Mouse (Mus musculus) stomach, embryonic 15.5 days (tissue): ENCODE measurements at regions not wholly inside any gene's neighbourhood (a gene's known extent, or its start where the extent isn't known, plus 50 kb on each side); places are given as distances from the start of the nearest gene placed in this dataset.

ENCODE experiments used
- ATAC-seq: fragments of 200-750 bp; cut with Nextera tagmentation; 2 replicates; pipeline ENCODE4 v1.8.0; 2017; ENCODE audit warnings: low read depth, moderate number of reproducible peaks, moderate TSS enrichment; ENCODE audit not compliant: insufficient read depth, low FRiP score
- H3K27ac ChIP-seq: fragments of 300-500 bp; sonication (generic); 2 replicates; pipeline ENCODE4 v1.5.1; 2015; ENCODE audit warnings: mild to moderate bottlenecking, inconsistent platforms
- H3K27me3 ChIP-seq: fragments of 300-500 bp; sonication (generic); replicated peaks from 2 replicates; pipeline ENCODE4 v1.6.1; 2015; ENCODE audit warnings: inconsistent platforms
- H3K36me3 ChIP-seq: fragments of 300-500 bp; sonication (generic); 2 replicates; pipeline ENCODE4 v1.6.1; 2015; ENCODE audit warnings: inconsistent platforms
- H3K4me1 ChIP-seq: fragments of 300-500 bp; sonication (generic); 2 replicates; pipeline ENCODE4 v1.6.1; 2015; ENCODE audit warnings: inconsistent platforms
- H3K4me2 ChIP-seq: fragments of 300-500 bp; sonication (generic); 2 replicates; pipeline ENCODE4 v1.6.1; 2015; ENCODE audit warnings: mild to moderate bottlenecking, inconsistent platforms
- H3K4me3 ChIP-seq: fragments of 300-500 bp; sonication (generic); replicated peaks from 2 replicates; pipeline ENCODE4 v1.5.1; 2015; ENCODE audit warnings: inconsistent platforms
- H3K9ac ChIP-seq: fragments of 300-500 bp; sonication (generic); 2 replicates; pipeline ENCODE4 v1.6.1; 2015; ENCODE audit warnings: inconsistent platforms
- H3K9me3 ChIP-seq: fragments of 300-500 bp; sonication (generic); 2 replicates; pipeline ENCODE4 v1.6.1; 2016; ENCODE audit warnings: inconsistent platforms
- WGBS: fragments of 180-500 bp; shearing (Covaris S2); methylation state at CpG from one replicate; pipeline ENCODE4 v1.1.7; 2015; 5-methylcytosine and 5-hydroxymethylcytosine counted together

GRCm38 (mm10) chr15:11590542-11591116, 191.2 kb upstream of the Tars start:
- WGBS: 30% methylated on average over 9 of the region's 9 CpGs
- no peak overlapping the region for H3K4me2 ChIP-seq

GRCm38 (mm10) chr15:11589795-11590194, 190.3 kb upstream of the Tars start:
- WGBS: 46% methylated on average over 7 of the region's 7 CpGs
- H3K4me1 ChIP-seq: no peaks in the 10 kb centered on the region
- no peak overlapping the region for H3K27ac ChIP-seq
- no peaks in the 10 kb centered on the region for H3K9me3 ChIP-seq
- H3K36me3 ChIP-seq: no peaks in the 10 kb centered on the region
- H3K27me3 ChIP-seq: no peaks in the 10 kb centered on the region
- ATAC-seq: no peak
- H3K4me3 ChIP-seq: no peak overlapping the region
- no peak overlapping the region for H3K4me2 ChIP-seq
- no peak overlapping the region for H3K9ac ChIP-seq

More at GRCm38 (mm10) chr15:11590542-11591116, 191.2 kb upstream of the Tars start:
- Histone ChIP-seq H3K27me3 (no peaks in the 10 kb centered on the region), H3K9me3 (no peaks in the 10 kb centered on the region), H3K36me3 (no peaks in the 10 kb centered on the region), H3K4me3 (no peak overlapping the region), H3K9ac (no peak overlapping the region), H3K27ac (no peak overlapping the region), H3K4me1 (no peaks in the 10 kb centered on the region)
- ATAC-seq: no peak

GRCm38 (mm10) chr15:11586384-11586783, 186.9 kb upstream of the Tars start:
- Histone ChIP-seq H3K36me3 (no peaks in the 10 kb centered on the region), H3K27me3 (no peaks in the 10 kb centered on the region), H3K9ac (no peak overlapping the region), H3K27ac (no peak overlapping the region), H3K4me2 (no peak overlapping the region), H3K4me3 (no peak overlapping the region), H3K4me1 (no peaks in the 10 kb centered on the region), H3K9me3 (no peaks in the 10 kb centered on the region)
- ATAC-seq: no peak
- 80% methylated on average over 2 of the region's 2 CpGs for WGBS

- Histone ChIP-seq H3K4me3 (no peak overlapping the region), H3K9me3 (no peaks in the 10 kb centered on the region), H3K9ac (no peak overlapping the region), H3K27ac (no peak overlapping the region), H3K36me3 (no peaks in the 10 kb centered on the region), H3K4me2 (no peak overlapping the region), H3K27me3 (no peaks in the 10 kb centered on the region), H3K4me1 (no peaks in the 10 kb centered on the region)
- 88% methylated on average over 2 of the region's 2 CpGs for WGBS
- ATAC-seq: no peak
These were observed 184.7 kb upstream of the Tars start for GRCm38 (mm10) chr15:11584155-11584554.

GRCm38 (mm10) chr15:11578331-11578730, 178.9 kb upstream of the Tars start:
- no peaks in the 10 kb centered on the region for H3K4me1 ChIP-seq
- WGBS: 81% methylated on average over 1 of the region's 1 CpGs
- no peak overlapping the region for H3K9ac ChIP-seq
- ATAC-seq: no peak
- no peaks in the 10 kb centered on the region for H3K9me3 ChIP-seq
- no peaks in the 10 kb centered on the region for H3K36me3 ChIP-seq
- H3K27ac ChIP-seq: no peak overlapping the region
- H3K27me3 ChIP-seq: no peaks in the 10 kb centered on the region
- H3K4me3 ChIP-seq: no peak overlapping the region
- no peak overlapping the region for H3K4me2 ChIP-seq

GRCm38 (mm10) chr15:11574359-11574758, 174.9 kb upstream of the Tars start:
- H3K27ac ChIP-seq: no peak overlapping the region
- no peaks in the 10 kb centered on the region for H3K27me3 ChIP-seq
- no peak overlapping the region for H3K9ac ChIP-seq
- no peak for ATAC-seq
- H3K4me3 ChIP-seq: no peak overlapping the region
- H3K9me3 ChIP-seq: no peaks in the 10 kb centered on the region
- 62% methylated on average over 2 of the region's 2 CpGs for WGBS
- no peak overlapping the region for H3K4me2 ChIP-seq
- H3K4me1 ChIP-seq: no peaks in the 10 kb centered on the region
- no peaks in the 10 kb centered on the region for H3K36me3 ChIP-seq

- H3K4me3 ChIP-seq: no peak overlapping the region
- no peak for ATAC-seq
- 81% methylated on average over 2 of the region's 2 CpGs for WGBS
These were observed 174.0 kb upstream of the Tars start for GRCm38 (mm10) chr15:11573496-11573895.

GRCm38 (mm10) chr15:11572063-11572462, 172.6 kb upstream of the Tars start:
- Histone ChIP-seq H3K27ac (no peak overlapping the region), H3K4me2 (no peak overlapping the region), H3K36me3 (no peaks in the 10 kb centered on the region), H3K9ac (no peak overlapping the region), H3K27me3 (no peaks in the 10 kb centered on the region), H3K9me3 (no peaks in the 10 kb centered on the region), H3K4me1 (no peaks in the 10 kb centered on the region), H3K4me3 (no peak overlapping the region)
- WGBS: 82% methylated on average over 4 of the region's 4 CpGs
- no peak for ATAC-seq

More at GRCm38 (mm10) chr15:11573496-11573895, 174.0 kb upstream of the Tars start:
- Histone ChIP-seq H3K27ac (no peak overlapping the region), H3K4me2 (no peak overlapping the region), H3K27me3 (no peaks in the 10 kb centered on the region), H3K9me3 (no peaks in the 10 kb centered on the region), H3K9ac (no peak overlapping the region), H3K36me3 (no peaks in the 10 kb centered on the region), H3K4me1 (no peaks in the 10 kb centered on the region)

- H3K9me3 ChIP-seq: no peaks in the 10 kb centered on the region
- no peak overlapping the region for H3K9ac ChIP-seq
- 30% methylated on average over 10 of the region's 10 CpGs for WGBS
- ATAC-seq: no peak
- H3K27ac ChIP-seq: 0 out of 2 replicates have a peak overlapping the region, but pooled peaks have one; percentile 2
- no peaks in the 10 kb centered on the region for H3K4me1 ChIP-seq
- H3K36me3 ChIP-seq: no peaks in the 10 kb centered on the region
- no peak overlapping the region for H3K4me3 ChIP-seq
- no peak overlapping the region for H3K4me2 ChIP-seq
- no peaks in the 10 kb centered on the region for H3K27me3 ChIP-seq
These were observed 166.1 kb upstream of the Tars start for GRCm38 (mm10) chr15:11565503-11566031.

- no peaks in the 10 kb centered on the region for H3K4me1 ChIP-seq
- H3K27me3 ChIP-seq: no peaks in the 10 kb centered on the region
- no peak overlapping the region for H3K9ac ChIP-seq
- no peak overlapping the region for H3K4me2 ChIP-seq
- no peak overlapping the region for H3K27ac ChIP-seq
- H3K36me3 ChIP-seq: no peaks in the 10 kb centered on the region
- H3K4me3 ChIP-seq: no peak overlapping the region
- 32% methylated on average over 2 of the region's 2 CpGs for WGBS
- H3K9me3 ChIP-seq: no peaks in the 10 kb centered on the region
- ATAC-seq: no peak
These were observed 153.1 kb upstream of the Tars start for GRCm38 (mm10) chr15:11552568-11552967.

- 73% methylated on average over 1 of the region's 1 CpGs for WGBS
- no peaks in the 10 kb centered on the region for H3K27me3 ChIP-seq
- no peaks in the 10 kb centered on the region for H3K4me1 ChIP-seq
- no peak for ATAC-seq
- no peaks in the 10 kb centered on the region for H3K36me3 ChIP-seq
- H3K9me3 ChIP-seq: no peaks in the 10 kb centered on the region
- H3K9ac ChIP-seq: no peak overlapping the region
- H3K27ac ChIP-seq: no peak overlapping the region
- H3K4me2 ChIP-seq: no peak overlapping the region
- no peak overlapping the region for H3K4me3 ChIP-seq
These were observed 152.6 kb upstream of the Tars start for GRCm38 (mm10) chr15:11552110-11552509.

- 59% methylated on average over 3 of the region's 3 CpGs for WGBS
- Histone ChIP-seq H3K27me3 (no peaks in the 10 kb centered on the region), H3K27ac (no peak overlapping the region)
These were observed 140.0 kb upstream of the Tars start for GRCm38 (mm10) chr15:11539485-11539884.

More at GRCm38 (mm10) chr15:11539485-11539884, 140.0 kb upstream of the Tars start:
- Histone ChIP-seq H3K36me3 (no peaks in the 10 kb centered on the region), H3K4me3 (no peak overlapping the region), H3K9ac (no peak overlapping the region), H3K4me2 (no peak overlapping the region), H3K9me3 (no peaks in the 10 kb centered on the region), H3K4me1 (no peaks in the 10 kb centered on the region)
- no peak for ATAC-seq
